Mouse (Mus musculus): ENCODE results near the gene Dact3.

The Dact3 gene

GRCm38 (mm10) chr7:16914453-16915343 is 39.6 kb downstream of the Dact3 start:
- CTCF ChIA-PET, result no interaction called here

- CTCF ChIA-PET, result no interaction called here
These were observed 40.6 kb downstream of the Dact3 start for GRCm38 (mm10) chr7:16915461-16916340.

GRCm38 (mm10) chr7:16916342-16917265 is 41.5 kb downstream of the Dact3 start:
- CTCF ChIA-PET, result no interaction called here

- CTCF ChIA-PET, result no interaction called here
These were observed 42.3 kb downstream of the Dact3 start for GRCm38 (mm10) chr7:16917447-16917846.

GRCm38 (mm10) chr7:16918014-16918413 is 42.9 kb downstream of the Dact3 start:
- CTCF ChIA-PET, result no interaction called here

- CTCF ChIA-PET, result interaction anchor here (0.6 to 1.0 kb wide), 2 partner anchors 13 to 24 kb away, joined by 3 read pairs; no protein-coding TSS in a partner anchor
These were observed 43.6 kb downstream of the Dact3 start for GRCm38 (mm10) chr7:16918670-16919069.

GRCm38 (mm10) chr7:16919395-16920149 is 44.5 kb downstream of the Dact3 start:
- CTCF ChIA-PET, result interaction anchor here (0.6 to 1.0 kb wide), 3 partner anchors 7 to 25 kb away, joined by 3 to 10 read pairs (median 3); no protein-coding TSS in a partner anchor

- CTCF ChIA-PET, result interaction anchor here (0.7 kb wide), 1 partner anchor 8 kb away, joined by 10 read pairs; no protein-coding TSS in a partner anchor
These were observed 45.0 kb downstream of the Dact3 start for GRCm38 (mm10) chr7:16920150-16920579.

- CTCF ChIA-PET, result no interaction called here
These were observed 46.0 kb downstream of the Dact3 start for GRCm38 (mm10) chr7:16920818-16921791.

GRCm38 (mm10) chr7:16921881-16922335 is 46.8 kb downstream of the Dact3 start:
- CTCF ChIA-PET, result no interaction called here

- CTCF ChIA-PET, result no interaction called here
These were observed 47.4 kb downstream of the Dact3 start for GRCm38 (mm10) chr7:16922360-16922973.

GRCm38 (mm10) chr7:16923283-16924036 is 48.3 kb downstream of the Dact3 start:
- CTCF ChIA-PET, result interaction anchor here (0.9 kb wide), 1 partner anchor 105 kb away, joined by 3 read pairs; no protein-coding TSS in a partner anchor

- CTCF ChIA-PET, result interaction anchor here (0.9 kb wide), 1 partner anchor 106 kb away, joined by 3 read pairs; no protein-coding TSS in a partner anchor
These were observed 49.1 kb downstream of the Dact3 start, which contains the start of gene Calm3 for GRCm38 (mm10) chr7:16924037-16924834. Gene Calm3, minus strand, starts transcription at chr7:16924114.

- CTCF ChIA-PET, result no interaction called here
These were observed 53.2 kb downstream of the Dact3 start for GRCm38 (mm10) chr7:16928341-16928740.

GRCm38 (mm10) chr7:16930850-16931249 is 55.7 kb downstream of the Dact3 start:
- CTCF ChIA-PET, result interaction anchor here (0.5 to 1.5 kb wide), 2 partner anchors 12 to 50 kb away, joined by 3 to 4 read pairs; no protein-coding TSS in a partner anchor

GRCm38 (mm10) chr7:16931968-16932627 is 57.0 kb downstream of the Dact3 start:
- CTCF ChIA-PET, result interaction anchor here (1.5 kb wide), 1 partner anchor 49 kb away, joined by 4 read pairs; no protein-coding TSS in a partner anchor
